Mouse (Mus musculus) hindbrain, embryonic 10.5 days (tissue): ENCODE measurements around the gene Esrrg. TPM values are rescaled to one million over a fixed set of nuclear protein-coding genes. Genes with fewer than 3 reads are reported as not detected.

Source experiments
- DNase-seq: peaks from one replicate; pipeline ENCODE4 v3.0.0-alpha.2; 2017; ENCODE audit warnings: low spot score
- H3K27ac ChIP-seq: fragments of 300-500 bp; sonication (generic); 2 replicates; pipeline ENCODE4 v1.5.1; 2016; ENCODE audit warnings: mild to moderate bottlenecking, moderate library complexity
- H3K27me3 ChIP-seq: fragments of 300-500 bp; sonication (generic); 2 replicates; pipeline ENCODE4 v1.6.1; 2016; ENCODE audit warnings: mild to moderate bottlenecking; ENCODE audit not compliant: poor library complexity, insufficient read depth, severe bottlenecking
- H3K36me3 ChIP-seq: fragments of 300-500 bp; sonication (generic); 2 replicates; pipeline ENCODE4 v1.6.1; 2016; ENCODE audit warnings: mild to moderate bottlenecking, moderate library complexity
- H3K4me1 ChIP-seq: fragments of 300-500 bp; sonication (generic); replicated peaks from 2 replicates; pipeline ENCODE4 v1.6.1; 2016; ENCODE audit warnings: mild to moderate bottlenecking
- H3K4me3 ChIP-seq: fragments of 300-500 bp; sonication (generic); 2 replicates; pipeline ENCODE4 v1.5.1; 2016; ENCODE audit warnings: mild to moderate bottlenecking, moderate library complexity
- H3K9me3 ChIP-seq: fragments of 300-500 bp; sonication (generic); 2 replicates; pipeline ENCODE4 v1.6.1; 2016; ENCODE audit warnings: mild to moderate bottlenecking, moderate library complexity
- WGBS: fragments of 180-500 bp; shearing (Covaris S2); methylation state at CpG from one replicate; pipeline ENCODE4 v1.1.7; 2016; 5-methylcytosine and 5-hydroxymethylcytosine counted together
- polyA plus RNA-seq: library from polyadenylated mRNA; unstranded; fragments of >200 nt; fragmentation: Nextera tagmentation; extraction: Ambion mirVana; gene quantifications from 2 replicates; pipeline ENCODE4 v1.2.1, GENCODE M21; 2016

The Esrrg gene
- polyA plus RNA-seq, 1 experiment from 2014 or later: 5.8 TPM

GRCm38 (mm10) chr1:188017956-188018862 is 409.6 kb downstream of the Esrrg start:
- H3K27ac ChIP-seq: no peak overlapping the region
- H3K4me1 ChIP-seq: no peaks in the 10 kb centered on the region
- WGBS: 77% methylated on average over 14 of the region's 14 CpGs
- H3K9me3 ChIP-seq: no peaks in the 10 kb centered on the region
- no peak for DNase-seq
- no peak overlapping the region for H3K4me3 ChIP-seq
- H3K27me3 ChIP-seq: no peaks in the 10 kb centered on the region
- H3K36me3 ChIP-seq: no peaks in the 10 kb centered on the region

GRCm38 (mm10) chr1:188029205-188029604 is 420.6 kb downstream of the Esrrg start:
- no peak for DNase-seq
- no peaks in the 10 kb centered on the region for H3K9me3 ChIP-seq
- H3K4me3 ChIP-seq: no peak overlapping the region
- H3K27ac ChIP-seq: no peak overlapping the region
- whole genome bisulfite sequencing: 75% methylated on average over 8 of the region's 8 CpGs
- no peaks in the 10 kb centered on the region for H3K27me3 ChIP-seq
- no peaks in the 10 kb centered on the region for H3K36me3 ChIP-seq
- peaks cover 7% of the 10 kb centered on the region; the same call in 1 of the 2 replicates for H3K4me1 ChIP-seq

GRCm38 (mm10) chr1:188030116-188030515 is 421.5 kb downstream of the Esrrg start:
- Histone ChIP-seq H3K9me3 (no peaks in the 10 kb centered on the region), H3K27me3 (no peaks in the 10 kb centered on the region), H3K4me1 (peaks cover 7% of the 10 kb centered on the region; the same call in 1 of the 2 replicates), H3K4me3 (no peak overlapping the region), H3K36me3 (no peaks in the 10 kb centered on the region), H3K27ac (no peak overlapping the region)
- no peak for DNase-seq
- WGBS: 54% methylated on average over 10 of the region's 10 CpGs

- H3K9me3 ChIP-seq: no peaks in the 10 kb centered on the region
- H3K36me3 ChIP-seq: no peaks in the 10 kb centered on the region
- H3K27ac ChIP-seq: no peak overlapping the region
- DNase-seq: no peak
- WGBS: 23% methylated on average over 4 of the region's 4 CpGs
- H3K27me3 ChIP-seq: no peaks in the 10 kb centered on the region
- H3K4me3 ChIP-seq: no peak overlapping the region
- peaks cover 10% of the 10 kb centered on the region; the same call in 1 of the 2 replicates for H3K4me1 ChIP-seq
Observed at GRCm38 (mm10) chr1:188031276-188031675, 422.7 kb downstream of the Esrrg start.

- 67% methylated on average over 8 of the region's 8 CpGs for WGBS
- Histone ChIP-seq H3K27ac (no peak overlapping the region), H3K36me3 (no peaks in the 10 kb centered on the region), H3K9me3 (no peaks in the 10 kb centered on the region), H3K4me3 (no peak overlapping the region), H3K27me3 (no peaks in the 10 kb centered on the region), H3K4me1 (peaks cover 9% of the 10 kb centered on the region; the same call in 1 of the 2 replicates)
- DNase-seq: no peak
Observed at GRCm38 (mm10) chr1:188035957-188036356, 427.4 kb downstream of the Esrrg start.

- no peak for DNase-seq
- 84% methylated on average over 6 of the region's 6 CpGs for WGBS
- no peaks in the 10 kb centered on the region for H3K36me3 ChIP-seq
- H3K27ac ChIP-seq: no peak overlapping the region
- no peaks in the 10 kb centered on the region for H3K4me1 ChIP-seq
- no peaks in the 10 kb centered on the region for H3K9me3 ChIP-seq
- H3K27me3 ChIP-seq: no peaks in the 10 kb centered on the region
- no peak overlapping the region for H3K4me3 ChIP-seq
Observed at GRCm38 (mm10) chr1:188046691-188047121, 438.1 kb downstream of the Esrrg start.

- Histone ChIP-seq H3K4me3 (no peak overlapping the region), H3K4me1 (no peaks in the 10 kb centered on the region), H3K9me3 (no peaks in the 10 kb centered on the region), H3K36me3 (no peaks in the 10 kb centered on the region), H3K27me3 (no peaks in the 10 kb centered on the region), H3K27ac (no peak overlapping the region)
- WGBS: 88% methylated on average over 3 of the region's 3 CpGs
- DNase-seq: no peak
Observed at GRCm38 (mm10) chr1:188047148-188047547, 438.6 kb downstream of the Esrrg start.

GRCm38 (mm10) chr1:188055888-188056287 is 447.3 kb downstream of the Esrrg start:
- no peak overlapping the region for H3K4me3 ChIP-seq
- H3K27ac ChIP-seq: no peak overlapping the region
- H3K4me1 ChIP-seq: no peaks in the 10 kb centered on the region
- no peak for DNase-seq
- WGBS: 70% methylated on average over 3 of the region's 3 CpGs
- no peaks in the 10 kb centered on the region for H3K27me3 ChIP-seq
- H3K9me3 ChIP-seq: no peaks in the 10 kb centered on the region
- no peaks in the 10 kb centered on the region for H3K36me3 ChIP-seq

GRCm38 (mm10) chr1:188057892-188058291 is 449.3 kb downstream of the Esrrg start:
- no peak for DNase-seq
- no peaks in the 10 kb centered on the region for H3K4me1 ChIP-seq
- 48% methylated on average over 4 of the region's 4 CpGs for WGBS

GRCm38 (mm10) chr1:188059006-188059405 is 450.4 kb downstream of the Esrrg start:
- H3K4me1 ChIP-seq: no peaks in the 10 kb centered on the region
- no peaks in the 10 kb centered on the region for H3K27me3 ChIP-seq
- no peak overlapping the region for H3K4me3 ChIP-seq
- DNase-seq: no peak
- no peaks in the 10 kb centered on the region for H3K9me3 ChIP-seq
- WGBS: 84% methylated on average over 6 of the region's 6 CpGs
- H3K27ac ChIP-seq: no peak overlapping the region
- H3K36me3 ChIP-seq: no peaks in the 10 kb centered on the region

More at GRCm38 (mm10) chr1:188057892-188058291, 449.3 kb downstream of the Esrrg start:
- Histone ChIP-seq H3K27ac (no peak overlapping the region), H3K36me3 (no peaks in the 10 kb centered on the region), H3K27me3 (no peaks in the 10 kb centered on the region), H3K9me3 (no peaks in the 10 kb centered on the region), H3K4me3 (no peak overlapping the region)

GRCm38 (mm10) chr1:188060493-188060892 is 451.9 kb downstream of the Esrrg start:
- 87% methylated on average over 7 of the region's 7 CpGs for WGBS
- Histone ChIP-seq H3K27ac (no peak overlapping the region), H3K36me3 (no peaks in the 10 kb centered on the region), H3K4me1 (no peaks in the 10 kb centered on the region), H3K9me3 (no peaks in the 10 kb centered on the region), H3K4me3 (no peak overlapping the region), H3K27me3 (no peaks in the 10 kb centered on the region)
- no peak for DNase-seq

GRCm38 (mm10) chr1:188068833-188069232 is 460.2 kb downstream of the Esrrg start:
- H3K4me3 ChIP-seq: no peak overlapping the region
- WGBS: 81% methylated on average over 9 of the region's 9 CpGs
- no peak for DNase-seq

GRCm38 (mm10) chr1:188069849-188070248 is 461.3 kb downstream of the Esrrg start:
- Histone ChIP-seq H3K9me3 (no peaks in the 10 kb centered on the region), H3K27ac (no peak overlapping the region), H3K4me1 (no peaks in the 10 kb centered on the region), H3K27me3 (no peaks in the 10 kb centered on the region; the same call in 1 of the 2 replicates), H3K36me3 (no peaks in the 10 kb centered on the region), H3K4me3 (no peak overlapping the region)
- DNase-seq: no peak

More at GRCm38 (mm10) chr1:188068833-188069232, 460.2 kb downstream of the Esrrg start:
- no peaks in the 10 kb centered on the region for H3K9me3 ChIP-seq
- no peaks in the 10 kb centered on the region for H3K4me1 ChIP-seq
- H3K36me3 ChIP-seq: no peaks in the 10 kb centered on the region
- no peaks in the 10 kb centered on the region; the same call in 1 of the 2 replicates for H3K27me3 ChIP-seq
- no peak overlapping the region for H3K27ac ChIP-seq
